Mouse (Mus musculus): ENCODE data around the gene Spp1. TPM values are rescaled to one million over a fixed set of nuclear protein-coding genes. Genes with fewer than 3 reads are reported as not detected.
A peak's percentile ranks its signal among the peaks of the same experiment; 100 is the strongest.

The Spp1 gene
- polyA plus RNA-seq, 1 experiment from 2014 or later, result 6.1 TPM

GRCm38 (mm10) chr5:104405051-104405450 is 29.9 kb upstream of the Spp1 start:
- 24% methylated on average over 3 of the region's 3 CpGs for WGBS
- no peak for ATAC-seq (ENCODE audit: insufficient number of reproducible peaks, insufficient read depth, low FRiP score, low TSS enrichment, low read depth)

GRCm38 (mm10) chr5:104406756-104407155 is 28.2 kb upstream of the Spp1 start:
- Histone ChIP-seq H3K4me3 (no peak overlapping the region), H3K27ac (peak overlapping the region; percentile 94), H3K9ac (no peak overlapping the region), H3K9me3 (no peaks in the 10 kb centered on the region), H3K4me2 (no peak overlapping the region), H3K36me3 (no peaks in the 10 kb centered on the region), H3K27me3 (no peaks in the 10 kb centered on the region), H3K4me1 (peaks cover 46% of the 10 kb centered on the region)
- 5% methylated on average over 3 of the region's 3 CpGs for WGBS
- ATAC-seq (ENCODE audit: insufficient number of reproducible peaks, insufficient read depth, low FRiP score, low TSS enrichment, low read depth), result no peak

More at GRCm38 (mm10) chr5:104405051-104405450, 29.9 kb upstream of the Spp1 start:
- H3K4me2 ChIP-seq, result no peak overlapping the region
- H3K27ac ChIP-seq, result 0 out of 2 replicates have a peak overlapping the region, but pooled peaks have one; percentile 48
- no peaks in the 10 kb centered on the region for H3K9me3 ChIP-seq
- no peaks in the 10 kb centered on the region for H3K27me3 ChIP-seq
- peaks cover 46% of the 10 kb centered on the region for H3K4me1 ChIP-seq
- no peak overlapping the region for H3K4me3 ChIP-seq
- no peak overlapping the region for H3K9ac ChIP-seq
- no peaks in the 10 kb centered on the region for H3K36me3 ChIP-seq

DNA sequence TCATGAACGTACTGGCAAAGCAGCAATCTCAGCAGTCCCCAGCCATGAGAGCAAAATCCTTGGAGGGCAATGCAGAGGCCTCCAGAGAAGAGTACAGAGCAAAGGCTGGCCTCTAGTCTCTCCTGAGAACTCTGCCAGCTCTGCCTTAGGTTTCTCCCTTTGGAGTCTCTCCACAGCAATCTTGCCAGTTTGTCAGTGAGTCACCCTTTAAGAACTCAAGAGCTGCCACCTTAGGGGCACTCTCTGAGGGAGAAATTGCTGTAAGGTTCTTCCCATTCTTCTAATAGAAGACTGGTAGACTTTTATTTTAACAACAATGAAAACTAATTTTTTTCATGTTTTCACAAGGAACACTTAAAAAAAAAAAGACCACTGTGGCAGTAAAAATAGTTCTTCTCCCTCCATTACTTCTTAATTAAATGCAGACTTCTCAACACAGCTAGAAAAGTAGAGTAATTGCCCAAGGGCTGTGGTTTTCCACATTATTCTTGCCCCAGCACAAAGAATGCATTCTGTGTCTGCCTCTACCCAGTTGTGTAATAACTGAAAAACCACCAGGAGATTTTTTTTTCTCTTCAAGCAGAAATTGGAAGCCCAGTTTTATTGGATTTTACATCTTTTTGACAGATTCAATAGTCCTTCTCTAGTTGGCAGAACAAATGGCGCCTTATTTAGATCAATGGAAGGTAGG is 27.2 kb upstream of the Spp1 start:
- H3K27ac ChIP-seq, result peak overlapping the region; percentile 94
- ATAC-seq (ENCODE audit: insufficient number of reproducible peaks, insufficient read depth, low FRiP score, low TSS enrichment, low read depth), result 0 out of 2 replicates have a peak, but pooled peaks have one; percentile 71
- WGBS, result 15% methylated on average over 2 of the region's 2 CpGs

GRCm38 (mm10) chr5:104408549-104408948 is 26.4 kb upstream of the Spp1 start:
- Histone ChIP-seq H3K36me3 (no peaks in the 10 kb centered on the region), H3K9ac (no peak overlapping the region), H3K9me3 (no peaks in the 10 kb centered on the region), H3K4me3 (no peak overlapping the region), H3K27me3 (peaks cover 3% of the 10 kb centered on the region; the same call in 1 of the 2 replicates), H3K4me1 (peaks cover 46% of the 10 kb centered on the region), H3K4me2 (no peak overlapping the region), H3K27ac (peak overlapping the region; percentile 94; the same call in 1 of the 2 replicates)
- ATAC-seq (ENCODE audit: insufficient number of reproducible peaks, insufficient read depth, low FRiP score, low TSS enrichment, low read depth), result no peak
- 90% methylated on average over 7 of the region's 7 CpGs for WGBS

More for the DNA sequence above, 27.2 kb upstream of the Spp1 start:
- Histone ChIP-seq H3K4me1 (peaks cover 46% of the 10 kb centered on the region), H3K27me3 (no peaks in the 10 kb centered on the region; the same call in 1 of the 2 replicates), H3K36me3 (no peaks in the 10 kb centered on the region), H3K4me2 (peak overlapping the region; percentile 42), H3K9ac (no peak overlapping the region), H3K9me3 (no peaks in the 10 kb centered on the region), H3K4me3 (no peak overlapping the region)

- no peak overlapping the region for H3K27ac ChIP-seq
- no peak overlapping the region for H3K4me3 ChIP-seq
- no peaks in the 10 kb centered on the region for H3K9me3 ChIP-seq
- H3K4me1 ChIP-seq, result no peaks in the 10 kb centered on the region
- H3K27me3 ChIP-seq, result peaks cover 5% of the 10 kb centered on the region; the same call in 1 of the 2 replicates
- no peak overlapping the region for H3K4me2 ChIP-seq
- no peak for ATAC-seq (ENCODE audit: insufficient number of reproducible peaks, insufficient read depth, low FRiP score, low TSS enrichment, low read depth)
- H3K9ac ChIP-seq, result no peak overlapping the region
- H3K36me3 ChIP-seq, result no peaks in the 10 kb centered on the region
- 48% methylated on average over 2 of the region's 2 CpGs for WGBS
Measured at GRCm38 (mm10) chr5:104415999-104416398, 18.9 kb upstream of the Spp1 start.

DNA sequence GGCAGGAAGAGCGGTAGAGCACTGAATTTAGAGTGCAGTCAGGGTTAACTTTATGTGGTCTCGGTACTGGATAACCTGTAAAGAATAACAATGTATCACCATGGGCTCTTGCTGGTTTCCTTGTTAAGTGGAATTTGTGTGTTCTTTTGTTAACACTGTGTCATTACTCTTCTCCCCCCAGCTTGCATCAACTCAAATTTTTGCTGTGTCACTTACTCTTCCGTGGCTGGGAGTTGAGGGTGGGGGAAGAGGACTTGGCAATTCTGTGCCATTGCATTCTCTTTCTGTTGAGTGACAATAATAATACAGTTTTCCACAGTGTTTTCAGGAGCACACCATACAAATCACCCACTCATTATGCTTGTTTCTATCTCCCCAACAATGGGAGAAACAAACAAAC is 17.9 kb upstream of the Spp1 start:
- 74% methylated on average over 3 of the region's 3 CpGs for WGBS
- H3K9ac ChIP-seq, result no peak overlapping the region

GRCm38 (mm10) chr5:104417721-104418120 is 17.2 kb upstream of the Spp1 start:
- H3K4me2 ChIP-seq, result no peak overlapping the region
- no peak overlapping the region for H3K4me3 ChIP-seq
- ATAC-seq (ENCODE audit: insufficient number of reproducible peaks, insufficient read depth, low FRiP score, low TSS enrichment, low read depth), result no peak
- no peaks in the 10 kb centered on the region for H3K9me3 ChIP-seq
- H3K27ac ChIP-seq, result no peak overlapping the region
- H3K9ac ChIP-seq, result no peak overlapping the region
- no peaks in the 10 kb centered on the region for H3K36me3 ChIP-seq
- WGBS, result 89% methylated on average over 1 of the region's 1 CpGs
- H3K4me1 ChIP-seq, result no peaks in the 10 kb centered on the region
- peaks cover 5% of the 10 kb centered on the region; the same call in 1 of the 2 replicates for H3K27me3 ChIP-seq

More for the DNA sequence above, 17.9 kb upstream of the Spp1 start:
- Histone ChIP-seq H3K27ac (no peak overlapping the region), H3K9me3 (no peaks in the 10 kb centered on the region), H3K4me1 (no peaks in the 10 kb centered on the region), H3K36me3 (no peaks in the 10 kb centered on the region), H3K27me3 (peaks cover 5% of the 10 kb centered on the region; the same call in 1 of the 2 replicates), H3K4me2 (no peak overlapping the region), H3K4me3 (no peak overlapping the region)
- ATAC-seq (ENCODE audit: insufficient number of reproducible peaks, insufficient read depth, low FRiP score, low TSS enrichment, low read depth), result no peak

GRCm38 (mm10) chr5:104422039-104422438 is 12.9 kb upstream of the Spp1 start:
- H3K9ac ChIP-seq, result no peak overlapping the region
- H3K27me3 ChIP-seq, result 0 out of 2 replicates have a peak, but pooled peaks cover 2% of the 10 kb centered on the region
- no peaks in the 10 kb centered on the region for H3K4me1 ChIP-seq
- H3K36me3 ChIP-seq, result no peaks in the 10 kb centered on the region
- 71% methylated on average over 2 of the region's 2 CpGs for WGBS
- no peak overlapping the region for H3K4me2 ChIP-seq
- H3K9me3 ChIP-seq, result no peaks in the 10 kb centered on the region
- no peak overlapping the region for H3K27ac ChIP-seq
- no peak overlapping the region for H3K4me3 ChIP-seq
- no peak for ATAC-seq (ENCODE audit: insufficient number of reproducible peaks, insufficient read depth, low FRiP score, low TSS enrichment, low read depth)

- Histone ChIP-seq H3K4me3 (no peak overlapping the region), H3K4me2 (no peak overlapping the region), H3K9me3 (no peaks in the 10 kb centered on the region), H3K27ac (no peak overlapping the region), H3K4me1 (no peaks in the 10 kb centered on the region), H3K9ac (no peak overlapping the region), H3K27me3 (no peaks in the 10 kb centered on the region), H3K36me3 (no peaks in the 10 kb centered on the region)
- no peak for ATAC-seq (ENCODE audit: insufficient number of reproducible peaks, insufficient read depth, low FRiP score, low TSS enrichment, low read depth)
- 89% methylated on average over 3 of the region's 3 CpGs for WGBS
Measured at GRCm38 (mm10) chr5:104423861-104424260, 11.1 kb upstream of the Spp1 start.

DNA sequence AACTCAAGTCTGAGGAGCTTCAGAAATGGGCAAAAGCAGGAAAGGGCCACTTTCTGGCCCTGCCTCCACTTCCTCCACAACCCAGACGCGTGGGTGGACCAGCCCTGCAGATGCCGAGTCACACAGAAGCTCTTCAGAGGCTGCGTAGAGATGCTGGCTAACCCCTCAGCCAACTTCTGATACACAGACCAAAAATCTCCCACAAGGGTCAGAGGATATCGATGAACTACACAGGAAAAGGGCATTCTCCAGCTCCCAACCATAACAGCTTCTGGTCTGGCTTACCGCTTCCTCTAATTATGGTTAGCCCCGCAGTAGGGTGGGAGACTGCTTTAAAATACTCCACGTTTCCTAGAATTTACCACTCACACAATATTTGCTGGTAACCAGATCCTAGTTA is 9.0 kb upstream of the Spp1 start:
- H3K4me2 ChIP-seq, result no peak overlapping the region
- H3K4me1 ChIP-seq, result no peaks in the 10 kb centered on the region
- H3K9me3 ChIP-seq, result no peaks in the 10 kb centered on the region
- 69% methylated on average over 8 of the region's 8 CpGs for WGBS
- H3K36me3 ChIP-seq, result no peaks in the 10 kb centered on the region
- H3K27me3 ChIP-seq, result no peaks in the 10 kb centered on the region
- H3K9ac ChIP-seq, result no peak overlapping the region
- no peak for ATAC-seq (ENCODE audit: insufficient number of reproducible peaks, insufficient read depth, low FRiP score, low TSS enrichment, low read depth)
- H3K4me3 ChIP-seq, result no peak overlapping the region
- no peak overlapping the region for H3K27ac ChIP-seq

GRCm38 (mm10) chr5:104432886-104433285 is 2.0 kb upstream of the Spp1 start:
- no peak overlapping the region for H3K9ac ChIP-seq
- no peaks in the 10 kb centered on the region for H3K9me3 ChIP-seq
- no peak overlapping the region for H3K27ac ChIP-seq
- no peak for ATAC-seq (ENCODE audit: insufficient number of reproducible peaks, insufficient read depth, low FRiP score, low TSS enrichment, low read depth)
- H3K4me1 ChIP-seq, result no peaks in the 10 kb centered on the region
- H3K27me3 ChIP-seq, result no peaks in the 10 kb centered on the region; the same call in 1 of the 2 replicates
- no peak overlapping the region for H3K4me3 ChIP-seq
- H3K4me2 ChIP-seq, result no peak overlapping the region
- WGBS, result 38% methylated on average over 12 of the region's 12 CpGs
- no peaks in the 10 kb centered on the region for H3K36me3 ChIP-seq

GRCm38 (mm10) chr5:104433968-104434565 is 851 bp upstream of the Spp1 start:
- Histone ChIP-seq H3K4me1 (no peaks in the 10 kb centered on the region), H3K36me3 (no peaks in the 10 kb centered on the region), H3K4me3 (no peak overlapping the region), H3K9me3 (no peaks in the 10 kb centered on the region), H3K4me2 (no peak overlapping the region), H3K27ac (no peak overlapping the region), H3K9ac (no peak overlapping the region), H3K27me3 (no peaks in the 10 kb centered on the region; the same call in 1 of the 2 replicates)
- 35% methylated on average over 6 of the region's 6 CpGs for WGBS
- ATAC-seq (ENCODE audit: insufficient number of reproducible peaks, insufficient read depth, low FRiP score, low TSS enrichment, low read depth), result no peak

Measured in embryonic facial prominence, embryonic 13.5 days (tissue).